Mouse (Mus musculus) cerebellum, adult 9-10 months (tissue): ENCODE data around the gene Proser2.

ENCODE experiments used
- DNase-seq: peaks from one replicate; pipeline ENCODE4 v3.0.0; 2022

The Proser2 gene

GRCm38 (mm10) chr2:6129555-6130355 is at the start of gene Proser2:
TSS of gene Proser2 (minus strand) at chr2:6130211.
- DNase-seq: peak; percentile 58

- DNase-seq: no peak
These were observed 49.7 kb upstream of the Proser2 start for GRCm38 (mm10) chr2:6179749-6180117.

DNA sequence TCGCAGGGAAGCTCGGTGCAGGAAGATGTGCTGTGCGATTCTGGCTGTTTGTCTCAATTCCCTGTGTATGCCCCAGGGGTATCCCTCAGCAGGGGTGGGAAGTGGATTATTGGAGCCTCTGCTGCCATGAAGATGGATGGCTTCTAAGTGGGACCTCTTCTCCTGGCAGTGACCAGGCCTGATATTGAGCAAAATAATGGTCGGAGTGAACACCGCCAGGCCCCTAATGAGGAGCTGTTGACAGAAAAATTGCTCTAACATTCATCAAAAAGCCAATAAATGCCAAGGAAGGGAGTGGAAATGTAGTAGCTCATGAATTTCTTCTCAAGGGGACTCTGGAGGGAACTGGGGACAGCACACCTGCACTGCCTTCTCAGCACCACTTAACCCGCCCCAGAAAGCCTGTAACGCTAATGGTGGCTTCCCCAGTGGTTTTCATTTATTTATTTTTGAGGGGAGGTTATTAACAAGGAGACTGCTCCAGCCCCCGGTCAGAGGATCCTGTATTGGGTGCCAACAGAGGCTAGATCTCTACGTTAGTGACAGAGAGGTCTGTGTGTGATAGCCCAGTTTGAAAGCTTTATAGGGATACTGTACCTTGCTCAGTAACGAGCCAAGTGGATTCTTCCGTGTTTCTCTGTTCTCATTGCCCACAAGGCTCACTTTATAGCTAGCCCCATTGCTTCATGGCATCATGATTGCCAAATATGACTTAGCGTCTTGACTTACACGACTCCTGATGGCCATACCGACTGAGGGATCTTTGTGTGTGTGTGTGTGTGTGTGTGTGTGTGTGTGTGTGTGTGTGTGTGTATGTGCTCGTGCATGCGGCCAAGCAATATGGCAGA is 49.1 kb upstream of the Proser2 start:
- DNase-seq: no peak

DNA sequence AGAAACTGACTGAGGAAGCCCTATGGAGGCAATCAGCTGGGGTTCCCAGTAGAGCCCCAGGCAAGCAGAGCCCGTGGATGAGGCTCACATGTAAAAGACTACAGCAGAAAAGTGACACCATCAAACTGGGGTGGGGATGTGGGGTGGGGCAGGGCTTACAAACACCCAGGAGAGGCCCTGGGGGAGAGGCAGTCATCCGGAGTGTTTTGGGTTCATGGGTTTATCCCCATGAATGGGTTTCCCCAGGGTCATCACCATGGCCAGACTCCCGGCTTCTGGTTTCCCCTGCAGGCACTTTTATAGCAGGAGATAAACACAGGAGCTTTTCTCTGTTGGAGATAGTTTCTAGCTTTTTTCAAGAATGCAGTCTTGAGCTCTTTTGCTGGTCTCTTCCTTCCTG is 43.0 kb upstream of the Proser2 start:
- DNase-seq: no peak

DNA sequence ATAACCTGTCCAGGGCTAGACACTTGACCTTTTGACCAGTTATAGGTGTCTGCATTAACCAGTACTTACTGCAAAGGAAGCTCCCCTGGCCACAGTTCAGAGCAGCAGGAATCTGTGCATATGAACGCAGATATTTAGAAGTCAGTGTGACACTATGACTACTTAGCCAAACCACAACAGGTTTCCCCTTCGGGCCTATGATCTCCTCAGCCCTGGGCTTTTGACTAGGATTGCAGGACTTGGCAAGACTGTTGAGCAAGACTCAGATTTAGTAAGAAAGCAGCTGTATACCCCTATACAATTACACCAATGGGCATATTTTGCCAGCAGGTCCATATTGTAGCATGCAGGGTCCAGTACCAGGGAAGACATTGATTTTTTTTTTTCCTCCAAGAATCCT is 38.5 kb upstream of the Proser2 start:
- DNase-seq: no peak

DNA sequence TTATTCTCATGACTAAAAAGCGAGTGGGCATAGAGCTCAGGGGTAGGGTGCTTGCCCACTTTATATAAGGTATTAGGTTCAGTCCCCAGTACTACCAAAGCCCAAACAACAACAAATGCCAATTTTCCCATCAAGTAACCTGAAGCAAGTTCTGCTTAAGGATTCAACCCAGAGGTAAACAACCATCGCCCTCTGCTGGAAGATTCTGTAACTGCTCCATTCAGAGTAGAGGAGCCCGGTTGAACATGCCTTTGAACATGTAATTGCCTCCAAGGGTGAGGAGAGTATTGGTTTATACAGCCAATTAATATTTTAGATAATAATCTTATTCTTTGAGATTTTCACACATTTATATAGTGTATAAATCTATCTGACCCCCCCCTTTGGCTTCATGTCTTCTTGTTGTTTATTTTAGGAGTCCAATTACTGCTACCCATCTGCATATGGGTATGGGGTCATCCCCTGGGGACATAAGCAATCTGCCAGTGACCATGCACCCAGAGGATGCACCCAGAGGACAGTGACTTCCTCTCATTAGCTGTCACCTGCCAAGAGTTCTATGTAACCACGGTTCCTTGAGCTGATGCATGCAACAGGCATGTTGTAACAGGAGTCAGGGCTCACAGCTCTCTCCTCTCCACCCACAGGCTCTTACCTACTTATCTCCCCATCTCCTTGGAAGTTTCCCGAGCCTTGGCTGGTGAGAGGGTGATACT is 38.0 kb upstream of the Proser2 start:
- peak; percentile 85 for DNase-seq

- no peak for DNase-seq
These were observed 35.8 kb upstream of the Proser2 start for GRCm38 (mm10) chr2:6165771-6166170.

GRCm38 (mm10) chr2:6164606-6165290 is 34.7 kb upstream of the Proser2 start:
- no peak for DNase-seq

DNA sequence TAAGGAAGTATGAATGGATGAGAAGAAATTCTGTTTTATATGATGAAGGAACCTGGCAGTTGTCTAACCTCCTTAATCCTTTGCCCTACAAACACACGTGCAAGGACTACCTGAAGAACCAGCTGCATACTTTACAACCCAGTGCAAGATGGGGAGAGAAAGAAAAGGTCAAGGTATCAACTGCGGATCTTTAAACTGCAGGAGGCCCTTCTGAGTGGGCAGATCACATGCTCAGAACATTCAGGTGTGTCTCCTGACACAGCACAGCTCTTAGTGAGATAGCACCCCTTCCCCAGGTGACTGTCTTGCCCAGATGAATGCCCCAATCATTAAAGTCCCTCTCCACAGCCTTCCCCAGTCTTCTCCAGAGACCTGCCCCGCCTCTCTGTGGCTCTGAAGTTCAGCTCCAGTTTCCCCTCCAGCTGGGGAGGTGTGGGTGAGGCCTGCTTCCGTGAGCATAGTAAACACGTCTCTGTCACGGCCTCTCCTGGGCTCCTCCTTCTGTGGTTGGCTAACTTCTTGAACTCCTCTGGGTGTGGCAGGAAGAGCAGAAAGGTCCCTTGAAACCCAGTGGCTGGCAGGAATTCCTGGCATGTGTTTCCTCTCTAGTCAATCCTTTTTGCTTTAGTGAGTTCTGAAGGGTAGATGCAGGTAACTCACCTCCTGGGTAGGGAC is 32.5 kb upstream of the Proser2 start:
- DNase-seq: no peak

DNA sequence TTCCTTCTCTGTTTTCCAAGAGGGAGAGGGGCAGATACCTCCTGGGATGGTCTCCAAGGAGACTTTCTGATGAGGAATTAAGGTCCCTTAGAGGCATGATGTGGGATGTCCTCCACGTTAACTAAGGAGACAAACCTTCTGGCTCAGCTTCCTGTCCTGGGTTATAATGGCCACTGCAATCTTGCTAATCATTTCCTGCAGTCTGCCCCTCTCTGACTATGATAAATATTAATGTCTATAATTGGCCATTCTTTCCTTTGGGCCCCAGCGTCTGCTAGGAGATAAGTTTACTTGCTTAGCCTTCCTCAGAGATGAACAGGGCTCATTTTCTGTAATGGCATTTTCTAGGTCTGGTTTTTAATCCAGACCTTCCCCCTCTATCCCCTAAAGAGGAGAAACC is 29.7 kb upstream of the Proser2 start:
- DNase-seq: no peak

DNA sequence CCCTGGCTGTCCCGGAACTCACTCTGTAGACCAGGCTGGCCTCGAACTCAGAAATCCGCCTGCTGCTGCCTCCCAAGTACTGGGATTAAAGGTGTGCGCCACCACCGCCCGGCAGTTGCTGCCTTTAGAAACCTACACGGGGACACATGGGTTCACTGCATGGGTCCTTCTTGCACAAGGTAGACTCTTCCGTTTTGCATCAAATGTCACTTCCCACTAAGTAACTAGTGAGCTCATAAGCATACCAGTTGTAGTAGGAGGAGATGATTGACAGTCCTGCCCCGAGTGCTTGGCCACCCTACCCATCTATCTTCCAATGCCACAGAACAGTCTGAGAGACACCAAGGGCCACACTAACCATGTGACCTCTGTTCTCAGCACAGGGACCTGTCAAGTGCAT is 29.2 kb upstream of the Proser2 start:
- no peak for DNase-seq

DNA sequence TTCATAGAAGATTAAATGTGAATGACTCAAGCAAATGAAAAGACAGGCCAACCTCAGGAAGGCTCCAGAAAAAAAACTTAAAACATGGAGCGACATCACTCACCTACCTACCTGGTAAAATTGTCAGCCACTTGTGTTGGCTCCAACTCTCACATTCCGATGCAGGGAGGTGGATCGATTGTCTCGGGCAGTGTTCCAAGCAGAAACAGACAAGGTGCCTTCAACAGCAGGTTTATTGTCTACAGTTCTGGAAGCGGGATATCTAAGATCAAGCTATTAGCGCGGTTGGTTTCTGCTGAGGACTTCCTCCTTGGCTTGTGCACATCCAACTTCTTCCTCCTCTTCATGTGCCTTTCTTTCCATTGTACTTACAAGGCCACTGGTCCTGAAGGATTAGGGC is 27.6 kb upstream of the Proser2 start:
- DNase-seq: no peak

GRCm38 (mm10) chr2:6157208-6157607 is 27.2 kb upstream of the Proser2 start:
- no peak for DNase-seq

GRCm38 (mm10) chr2:6149801-6150200 is 19.8 kb upstream of the Proser2 start:
- no peak for DNase-seq

GRCm38 (mm10) chr2:6146901-6147300 is 16.9 kb upstream of the Proser2 start:
- no peak for DNase-seq

GRCm38 (mm10) chr2:6146257-6146656 is 16.2 kb upstream of the Proser2 start:
- DNase-seq: no peak

GRCm38 (mm10) chr2:6145611-6146010 is 15.6 kb upstream of the Proser2 start:
- no peak for DNase-seq

DNA sequence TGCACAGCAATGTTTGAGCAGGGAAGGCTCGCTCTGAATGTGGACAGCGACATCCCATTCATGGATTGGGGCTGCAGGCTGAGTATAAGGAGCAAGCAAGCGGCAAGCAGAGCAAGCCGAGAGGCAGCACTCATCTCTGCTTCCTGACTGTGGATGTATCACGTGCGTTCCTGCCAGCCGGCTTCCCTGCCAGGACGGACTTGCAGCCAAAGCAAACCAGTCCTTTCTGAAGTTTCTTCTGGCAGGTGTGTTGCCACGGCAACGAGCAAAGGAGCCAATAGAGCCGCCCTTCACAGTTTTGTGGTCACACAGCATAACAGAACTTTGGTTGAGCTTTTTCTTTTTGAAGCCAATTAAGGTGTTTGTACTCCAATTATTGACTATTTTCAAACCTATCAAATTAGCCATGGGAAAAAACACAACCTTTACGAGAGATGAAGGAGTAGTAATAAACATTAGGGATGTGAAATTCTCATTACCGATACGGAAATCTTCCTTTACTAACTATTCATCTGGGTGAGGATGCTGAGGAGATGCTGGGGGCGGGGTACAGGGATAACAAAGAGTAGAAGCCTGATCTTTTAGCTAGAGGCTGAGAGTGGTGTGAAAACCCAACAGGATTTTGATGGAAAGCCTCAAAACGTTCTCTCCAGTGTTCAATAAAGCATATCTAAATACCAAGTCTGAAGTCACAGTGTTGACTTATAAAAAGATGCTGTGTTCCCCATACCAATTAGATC is 13.1 kb upstream of the Proser2 start:
- no peak for DNase-seq

GRCm38 (mm10) chr2:6140572-6141161 is 10.7 kb upstream of the Proser2 start:
- DNase-seq: no peak

GRCm38 (mm10) chr2:6133871-6134270 is 3.9 kb upstream of the Proser2 start:
- DNase-seq: no peak

DNA sequence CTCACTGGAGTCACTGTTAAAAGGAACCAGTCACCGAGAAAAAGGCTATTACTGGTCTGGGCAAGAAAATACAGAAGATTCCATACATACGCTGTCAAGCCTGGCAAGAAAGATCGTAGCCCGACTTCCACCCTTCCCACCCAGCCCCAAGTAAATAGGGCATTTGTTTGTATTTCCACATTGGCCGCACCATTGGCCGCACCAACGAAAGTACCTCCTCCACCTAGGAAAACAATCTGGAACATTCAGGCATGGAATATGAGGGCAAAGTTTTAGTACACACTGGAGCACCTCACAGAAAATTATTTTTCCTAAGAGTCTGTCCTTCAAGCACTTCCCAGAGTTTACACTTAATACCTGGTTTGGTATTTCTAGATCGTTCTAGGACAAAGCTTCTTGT is 1.1 kb downstream of the Proser2 start:
- DNase-seq: no peak
